Mouse (Mus musculus) E14TG2a.4 (cell line): Measurements from ENCODE around the gene Dusp14.

Source experiments
- CTCF ChIP-seq: conservative IDR thresholded peaks from 2 replicates; pipeline ENCODE4 v1.5.1; 2014; ENCODE audit warnings: low read length
- POU5F1 ChIP-seq: IDR thresholded peaks from 2 replicates; pipeline ENCODE4 v1.6.1; 2014; ENCODE audit warnings: low read length, borderline replicate concordance

- TF ChIP-seq CTCF (no peak), POU5F1 (no peak)
These were observed 41.8 kb downstream of the Dusp14 start for GRCm38 (mm10) chr11:84027231-84027630.
